In the genomic region with DNA sequence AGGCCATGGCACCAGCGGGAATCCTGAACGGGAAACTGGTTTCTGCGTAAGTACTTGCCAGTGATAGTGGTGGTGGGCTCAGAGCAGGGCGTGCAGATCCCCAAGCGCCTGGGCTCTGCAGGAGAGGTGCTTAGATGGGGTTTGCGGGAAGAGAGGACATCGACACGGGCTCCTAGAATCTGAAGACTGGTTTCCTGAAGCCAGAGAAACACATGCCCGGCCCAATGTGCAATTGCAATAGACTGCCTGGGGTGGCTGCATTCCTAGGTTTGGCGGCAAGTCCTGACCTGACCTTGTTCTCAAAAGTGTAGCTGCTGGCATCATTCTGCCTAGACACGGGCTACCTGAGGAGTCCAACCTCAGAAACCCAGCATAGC, we compare ENCODE assay signal across 8 mouse cellular contexts. TPM values are rescaled to one million over a fixed set of nuclear protein-coding genes. Genes with fewer than 3 reads are reported as not detected.
DNase-seq lines count a peak whose midpoint lies in the region; ATAC-seq lines count a peak whose summit lies in the region.

No protein-coding gene starts in this region.

- H3K4me2 ChIP-seq in forebrain, embryonic 13.5 days, result peak overlapping the region; percentile 95
- peak overlapping the region; percentile 94 for H3K4me2 ChIP-seq in midbrain, embryonic 13.5 days (replicated peaks)

- ATAC-seq in CD4-positive, CD25-positive, alpha-beta regulatory T cell, adult 4 months, result peak; percentile 3
- no peak for ATAC-seq in forebrain, embryonic 13.5 days
- ATAC-seq in midbrain, embryonic 13.5 days, result peak; percentile 11; the same call in 1 of the 2 replicates
- no peak for ATAC-seq in activated CD4-positive, CD25-positive, alpha-beta regulatory T cell, adult 4 months

- no peaks in the 10 kb centered on the region for H3K27me3 ChIP-seq in forebrain, embryonic 13.5 days
- H3K27me3 ChIP-seq in midbrain, embryonic 13.5 days, result no peaks in the 10 kb centered on the region

- H3K4me1 ChIP-seq in forebrain, embryonic 13.5 days, result peaks cover 14% of the 10 kb centered on the region
- peaks cover 17% of the 10 kb centered on the region for H3K4me1 ChIP-seq in midbrain, embryonic 13.5 days (replicated peaks)

- 0% methylated on average over 11 of the region's 11 CpGs for WGBS in forebrain, embryonic 13.5 days
- WGBS in midbrain, embryonic 13.5 days, result under 1% methylated on average over 11 of the region's 11 CpGs

- H3K4me3 ChIP-seq in forebrain, embryonic 13.5 days, result peak overlapping the region; percentile 61
- peak overlapping the region; percentile 68 for H3K4me3 ChIP-seq in midbrain, embryonic 13.5 days (replicated peaks)

- peak; percentile 49 for DNase-seq in adrenal gland, postnatal 10 days
- no peak for DNase-seq in adrenal gland, postnatal 25 days
- peak; percentile 47 to 73 for DNase-seq in kidney, postnatal 25 days
- DNase-seq in thymus, postnatal 4 days, result no peak

- no peaks in the 10 kb centered on the region for H3K36me3 ChIP-seq in forebrain, embryonic 13.5 days (ENCODE audit: poor library complexity, severe bottlenecking)
- no peaks in the 10 kb centered on the region for H3K36me3 ChIP-seq in midbrain, embryonic 13.5 days

- no peak overlapping the region for H3K27ac ChIP-seq in forebrain, embryonic 13.5 days
- peak overlapping the region; percentile 82 for H3K27ac ChIP-seq in midbrain, embryonic 13.5 days

- no peaks in the 10 kb centered on the region for H3K9me3 ChIP-seq in forebrain, embryonic 13.5 days (replicated peaks)
- no peaks in the 10 kb centered on the region for H3K9me3 ChIP-seq in midbrain, embryonic 13.5 days

- peak overlapping the region; percentile 73 for H3K9ac ChIP-seq in forebrain, embryonic 13.5 days
- peak overlapping the region; percentile 74 for H3K9ac ChIP-seq in midbrain, embryonic 13.5 days (replicated peaks)

RNA-seq across cellular contexts. Expression of a gene that starts 0.4 kb away (rescaled TPM):
- 10 to 100 TPM; 51.5 to 52.5 TPM for total RNA-seq in adrenal gland, postnatal 10 days (2021)
- 54.7 and 64.6 TPM in 2 replicates for total RNA-seq in adrenal gland, postnatal 25 days (2021)
- 10 to 100 TPM; 28.2 to 43.5 TPM for polyA plus RNA-seq in CD4-positive, CD25-positive, alpha-beta regulatory T cell, adult 4 months (2017; shearing (Covaris generic))
- polyA plus RNA-seq in forebrain, embryonic 13.5 days (2015; fragmentation: Nextera tagmentation; extraction: Ambion mirVana), result 48.0 and 53.6 TPM in 2 replicates
- polyA plus RNA-seq in midbrain, embryonic 13.5 days (2015; fragmentation: Nextera tagmentation; extraction: Ambion mirVana), result 33.5 and 33.9 TPM in 2 replicates
- 10 to 100 TPM; 24.4 to 35.0 TPM for polyA plus RNA-seq in activated CD4-positive, CD25-positive, alpha-beta regulatory T cell, adult 4 months (2017; shearing (Covaris generic))

RNA-seq across cellular contexts. Expression of a gene that starts 8.9 kb away (rescaled TPM):
- not detected for total RNA-seq in adrenal gland, postnatal 10 days (2021)
- not detected in 2 replicates for total RNA-seq in adrenal gland, postnatal 25 days (2021)
- not detected for polyA plus RNA-seq in CD4-positive, CD25-positive, alpha-beta regulatory T cell, adult 4 months (2017; shearing (Covaris generic))
- polyA plus RNA-seq in forebrain, embryonic 13.5 days (2015; fragmentation: Nextera tagmentation; extraction: Ambion mirVana), result not detected in 2 replicates
- polyA plus RNA-seq in midbrain, embryonic 13.5 days (2015; fragmentation: Nextera tagmentation; extraction: Ambion mirVana), result not detected in 2 replicates
- polyA plus RNA-seq in activated CD4-positive, CD25-positive, alpha-beta regulatory T cell, adult 4 months (2017; shearing (Covaris generic)), result not detected

Comparison
In these comparisons a context has a peak if more than half of its experiments do, and no peak if none do; other contexts are left out.
1. DNase-seq: peak in adrenal gland, postnatal 10 days (single experiment) and kidney, postnatal 25 days (2 of 2); none in adrenal gland, postnatal 25 days (single experiment) and thymus, postnatal 4 days (single experiment).
2. ATAC-seq: peak in CD4-positive, CD25-positive, alpha-beta regulatory T cell, adult 4 months (single experiment) and midbrain, embryonic 13.5 days (single experiment); none in forebrain, embryonic 13.5 days (single experiment) and activated CD4-positive, CD25-positive, alpha-beta regulatory T cell, adult 4 months (single experiment).